Mouse (Mus musculus) heart, adult 18-20 months (tissue): ENCODE measurements around the gene Cnksr3. TPM values are rescaled to one million over a fixed set of nuclear protein-coding genes. Genes with fewer than 3 reads are reported as not detected.

Source experiments
- DNase-seq, 2 experiments: peaks; one replicate each; pipeline ENCODE4 v3.0.0; 2021 to 2022; ENCODE audit warnings: mixed read lengths in 1 of 2
- total RNA-seq, 2 experiments: library from RNA; stranded (reverse); gene quantifications; 2 replicates each; pipeline ENCODE4 v1.2.3; 2021

Cnksr3 gene
- total RNA-seq, 2 experiments from 2014 or later, result 32.7 to 33.7 TPM

GRCm38 (mm10) chr10:7149671-7150595 lies 62.1 kb downstream of the Cnksr3 start:
- DNase-seq, result no peak

GRCm38 (mm10) chr10:7145614-7146013 lies 66.4 kb downstream of the Cnksr3 start:
- DNase-seq, result peak; percentile 41 to 59

GRCm38 (mm10) chr10:7144081-7144783 lies 67.8 kb downstream of the Cnksr3 start:
- DNase-seq, result no peak

GRCm38 (mm10) chr10:7142287-7142686 lies 69.8 kb downstream of the Cnksr3 start:
- DNase-seq, result peak; percentile 45 to 70

- DNase-seq, result peak; percentile 26 to 37
These were observed 71.8 kb downstream of the Cnksr3 start for GRCm38 (mm10) chr10:7140282-7140681.

- no peak for DNase-seq
These were observed 74.0 kb downstream of the Cnksr3 start for GRCm38 (mm10) chr10:7138049-7138448.

DNA sequence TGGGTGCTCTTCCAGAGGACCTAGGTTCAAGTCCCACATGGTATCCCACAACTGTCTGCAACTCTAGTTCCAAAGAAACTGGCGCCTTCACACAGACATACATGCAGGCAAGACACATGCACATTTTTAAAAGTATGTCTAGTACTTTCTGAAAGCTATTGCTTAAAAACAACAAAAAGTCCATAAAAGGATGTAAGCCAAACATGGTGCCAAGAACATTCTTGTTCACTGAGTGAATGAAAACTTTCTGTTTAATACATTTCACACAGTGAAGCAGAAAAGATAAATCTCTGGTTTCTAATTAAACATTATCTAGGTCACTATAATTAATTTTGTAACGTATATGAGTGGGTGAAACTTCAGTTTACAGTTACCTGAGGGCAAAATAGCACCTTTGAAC lies 76.3 kb downstream of the Cnksr3 start:
- no peak for DNase-seq

- no peak for DNase-seq
These were observed 79.0 kb downstream of the Cnksr3 start for GRCm38 (mm10) chr10:7133005-7133404.

DNA sequence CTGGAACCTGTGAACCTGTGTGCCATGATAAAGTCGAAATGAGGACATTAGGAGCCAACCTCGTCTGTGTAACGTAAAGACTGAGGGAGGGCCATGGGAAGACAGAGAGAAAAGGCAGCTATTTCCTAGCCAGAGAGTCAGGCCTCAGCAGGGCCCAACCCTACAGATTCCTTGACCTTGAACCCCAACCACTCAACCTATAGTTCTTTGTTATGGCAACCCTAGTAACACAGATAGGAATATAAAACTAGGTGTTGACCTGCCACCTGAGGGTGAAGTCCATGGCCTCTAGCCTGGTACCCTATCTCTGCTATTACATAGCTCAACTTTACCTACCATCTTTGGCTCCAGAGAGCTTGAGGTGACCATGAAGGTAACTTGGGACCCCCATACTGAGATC lies 80.6 kb downstream of the Cnksr3 start:
- no peak for DNase-seq

GRCm38 (mm10) chr10:7127828-7128227 lies 84.2 kb downstream of the Cnksr3 start:
- DNase-seq, result no peak

DNA sequence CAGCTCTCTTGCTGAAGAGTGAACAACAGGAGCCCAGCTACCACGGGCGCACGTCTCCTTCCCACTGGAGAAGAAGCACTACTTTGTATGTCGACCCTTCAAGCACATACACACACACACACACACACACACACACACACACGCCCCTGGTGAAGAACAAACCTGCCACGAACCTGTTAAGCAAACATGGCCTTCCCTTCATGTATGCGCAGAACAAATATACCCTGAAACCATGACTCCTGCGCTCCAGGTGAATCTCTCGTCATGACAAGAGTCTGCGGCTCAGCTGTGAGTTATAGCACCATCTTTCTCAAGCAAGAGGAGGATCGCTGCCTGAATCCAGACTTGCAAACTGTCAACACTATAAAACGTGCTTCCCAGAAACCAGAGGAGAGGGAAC lies 85.2 kb downstream of the Cnksr3 start:
- no peak for DNase-seq

GRCm38 (mm10) chr10:7126287-7126686 lies 85.8 kb downstream of the Cnksr3 start:
- DNase-seq, result no peak

GRCm38 (mm10) chr10:7124993-7125392 lies 87.0 kb downstream of the Cnksr3 start:
- DNase-seq, result no peak

DNA sequence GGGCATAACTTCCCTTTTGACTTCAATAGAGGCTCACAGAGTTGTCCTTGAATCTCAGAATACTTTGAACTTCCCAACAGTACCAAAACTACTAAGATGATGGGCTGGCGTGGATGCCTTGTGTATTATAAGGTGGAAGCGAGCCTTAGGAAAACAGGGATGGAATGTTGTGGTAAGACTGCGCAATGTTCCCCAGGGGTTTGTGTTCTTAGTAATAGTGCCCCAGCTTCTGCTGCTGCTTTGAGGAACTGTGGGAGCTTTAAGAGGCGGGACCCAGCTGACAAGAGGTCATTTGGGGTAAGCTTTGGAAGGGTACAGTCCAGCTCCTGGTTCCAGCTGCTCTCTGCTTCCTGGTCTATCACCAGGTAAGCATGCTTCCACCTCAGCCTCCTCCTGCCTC lies 89.7 kb downstream of the Cnksr3 start:
- peak in 1 of 2 experiments; percentile 43 for DNase-seq

- DNase-seq, result no peak
These were observed 91.8 kb downstream of the Cnksr3 start for GRCm38 (mm10) chr10:7120206-7120605.

DNA sequence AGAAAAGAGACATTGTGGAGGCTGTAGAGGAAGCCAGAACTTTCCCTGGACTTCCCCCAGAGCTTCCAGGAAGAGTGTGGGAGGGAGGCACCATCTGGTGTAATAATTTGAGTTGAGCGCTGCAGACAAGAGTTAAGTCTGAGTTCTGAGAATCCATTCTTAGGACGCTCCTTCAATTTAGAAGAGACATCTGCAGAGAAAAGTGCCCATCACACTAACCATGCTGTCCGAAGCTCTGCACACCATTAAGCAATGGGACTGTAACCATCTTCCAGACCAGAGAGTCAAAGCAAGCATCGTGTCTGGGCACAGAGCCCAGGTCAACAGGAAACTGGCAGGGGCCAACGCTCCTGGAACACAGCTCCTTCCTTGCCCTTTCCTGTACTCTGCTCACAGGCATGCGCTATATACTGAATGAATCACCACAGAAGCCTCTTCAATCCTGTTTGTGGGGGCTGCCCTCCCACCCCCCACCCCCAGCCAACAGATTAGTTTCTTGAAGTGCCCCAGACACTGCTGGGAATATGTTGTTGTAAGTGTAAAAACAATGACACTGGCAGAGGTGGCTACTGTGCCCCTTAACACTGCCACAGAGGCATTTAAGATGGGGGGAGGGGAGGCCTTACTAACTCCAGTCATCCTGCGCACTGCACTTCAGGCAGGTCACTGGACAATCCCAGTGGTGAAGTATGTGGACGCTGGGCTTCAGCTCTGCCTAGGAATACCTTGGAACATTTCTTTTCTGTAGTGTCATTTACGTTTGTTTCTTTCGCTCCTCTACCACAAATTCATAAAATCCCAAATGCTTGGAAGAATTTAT lies 93.6 kb downstream of the Cnksr3 start:
- peak; percentile 86 to 92 for DNase-seq

- peak in 1 of 2 experiments; percentile 13 for DNase-seq
These were observed 94.3 kb downstream of the Cnksr3 start for GRCm38 (mm10) chr10:7117785-7118184.

DNA sequence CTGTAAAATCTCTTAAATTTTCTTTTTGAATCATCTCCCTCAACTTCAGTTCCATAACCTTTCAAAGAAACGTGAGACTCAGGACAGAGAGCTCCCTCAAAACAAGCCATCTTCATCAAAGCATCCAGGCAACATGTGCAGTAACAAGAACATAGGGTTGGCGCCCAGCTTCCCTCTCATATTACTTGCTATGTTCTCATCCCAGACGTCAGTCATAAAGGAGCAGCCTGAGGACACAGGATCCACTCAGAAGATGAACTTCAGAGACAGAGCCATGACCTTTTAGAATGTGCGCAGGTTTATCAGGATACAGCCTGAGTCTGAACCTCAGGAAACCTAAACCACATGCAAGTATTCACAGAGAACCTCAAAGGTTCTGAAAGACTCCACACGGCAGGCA lies 97.2 kb downstream of the Cnksr3 start:
- no peak for DNase-seq

- DNase-seq, result no peak
These were observed 98.3 kb downstream of the Cnksr3 start for GRCm38 (mm10) chr10:7113747-7114146.

DNA sequence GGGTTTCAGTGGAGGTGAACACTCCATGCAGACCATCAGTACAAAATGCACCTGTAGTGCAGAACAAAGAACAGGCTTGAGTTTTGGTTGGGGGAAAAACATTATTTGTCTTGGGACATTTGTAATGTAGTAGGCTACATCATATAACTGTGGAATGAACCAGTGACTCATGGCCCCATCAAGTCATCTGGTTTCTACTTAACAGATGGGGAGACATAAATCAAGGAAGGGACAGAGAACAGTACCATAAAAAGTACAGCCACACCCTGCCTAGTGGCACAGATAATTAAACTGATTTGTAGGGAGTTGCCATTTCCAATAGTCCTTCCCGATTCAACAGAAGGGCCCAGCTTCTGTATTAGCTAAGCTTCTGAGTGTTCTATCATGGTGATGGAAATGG lies 98.9 kb downstream of the Cnksr3 start:
- DNase-seq, result no peak

DNA sequence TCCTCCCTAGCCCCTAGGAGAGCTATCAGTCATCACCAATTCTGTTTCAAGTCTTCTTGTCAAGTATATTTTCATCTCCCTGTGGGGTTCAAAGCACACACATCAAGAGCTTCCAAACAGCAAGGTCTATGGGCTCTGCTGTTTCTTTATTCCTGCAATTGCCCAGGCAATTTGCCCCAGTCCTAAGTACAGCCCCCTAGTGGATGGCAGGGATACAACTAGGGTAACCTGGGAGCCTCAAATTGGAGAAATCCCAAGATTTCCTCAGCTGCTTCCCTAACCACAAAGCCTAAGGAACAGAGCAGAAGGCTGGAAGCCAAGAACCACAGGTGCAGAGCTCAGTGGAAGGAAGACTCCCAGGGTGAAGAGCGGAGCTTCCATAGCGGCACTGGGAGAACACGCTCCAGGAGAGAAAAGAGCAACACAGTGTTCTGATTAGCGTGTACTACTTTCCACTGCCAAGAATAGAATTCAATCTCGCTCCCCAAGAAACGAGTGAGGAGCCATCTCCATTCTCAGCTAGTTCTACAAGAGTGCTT lies 100.5 kb downstream of the Cnksr3 start:
- peak in 1 of 2 experiments; percentile 52 for DNase-seq

GRCm38 (mm10) chr10:7103872-7104271 lies 108.2 kb downstream of the Cnksr3 start:
- no peak for DNase-seq
